Mouse (Mus musculus): ENCODE results near the gene Rpl13.

The Rpl13 gene

DNA sequence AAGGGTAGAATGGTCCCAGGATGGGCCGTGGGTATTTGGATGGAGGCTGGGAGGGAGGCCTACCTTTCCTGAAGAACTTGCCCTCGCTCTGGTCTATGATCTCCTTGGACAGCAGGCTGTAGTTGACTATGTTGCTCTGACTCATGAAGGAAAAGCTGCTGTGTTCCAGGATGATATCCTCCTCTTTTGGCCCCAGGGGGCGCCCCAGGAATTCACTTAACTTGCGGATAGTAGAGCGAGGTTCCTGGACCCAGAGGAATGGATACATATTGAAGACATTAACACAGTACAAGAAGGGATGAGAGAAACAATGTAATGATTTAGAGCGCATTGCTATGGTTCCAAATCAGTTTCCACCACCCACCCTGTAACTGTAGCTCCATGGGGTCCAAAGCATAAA is 43.1 kb downstream of the Rpl13 start:
- DNase-seq (ENCODE audit: extremely low read depth, low read depth, low spot score) = no peak

DNA sequence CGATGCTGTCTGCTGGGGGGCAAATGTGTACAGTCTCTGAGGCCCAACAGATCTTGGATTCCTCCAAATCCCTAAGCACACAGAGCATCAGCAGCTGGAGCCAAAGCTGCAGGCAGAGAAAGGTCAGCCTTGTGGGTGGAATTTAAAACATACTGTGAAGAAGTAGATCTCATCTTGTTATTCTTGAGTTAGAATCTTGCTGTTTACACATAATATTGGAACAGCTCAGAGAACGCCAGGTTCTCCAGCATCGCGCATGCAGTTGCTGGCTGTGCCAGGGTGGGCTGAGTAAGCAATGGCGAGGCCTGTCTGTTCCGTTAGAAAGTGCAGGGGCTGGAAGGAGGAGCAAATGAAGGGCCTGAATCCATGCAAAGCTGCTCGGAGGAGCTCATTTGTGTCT is 44.2 kb downstream of the Rpl13 start:
- DNase-seq (ENCODE audit: extremely low read depth, low read depth, low spot score) = no peak

DNA sequence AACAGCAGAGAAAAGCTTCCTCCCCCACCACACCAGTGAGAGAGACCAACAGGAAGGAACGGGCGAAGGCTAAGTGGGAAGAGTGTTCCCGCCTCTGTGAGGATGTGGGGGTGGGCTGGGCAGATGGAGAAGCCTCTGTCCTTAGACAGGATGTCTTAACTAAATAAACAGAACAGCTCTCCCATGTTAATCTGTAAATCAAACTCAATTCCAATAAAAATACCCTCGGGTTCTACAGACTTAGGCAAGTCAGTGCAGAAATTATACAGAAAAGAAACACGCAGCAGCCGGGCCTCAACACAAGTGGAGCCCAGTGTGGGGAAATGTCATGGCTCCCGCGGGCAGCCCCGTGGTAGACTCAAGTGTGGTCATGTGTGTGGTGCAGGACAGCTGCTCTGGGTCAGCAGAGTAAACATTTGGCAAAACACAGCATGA is 48.6 kb downstream of the Rpl13 start:
- peak; percentile 87 for DNase-seq (ENCODE audit: extremely low read depth, low read depth, low spot score)
